16 mouse cellular contexts compared by ENCODE assay signal in the genomic region with DNA sequence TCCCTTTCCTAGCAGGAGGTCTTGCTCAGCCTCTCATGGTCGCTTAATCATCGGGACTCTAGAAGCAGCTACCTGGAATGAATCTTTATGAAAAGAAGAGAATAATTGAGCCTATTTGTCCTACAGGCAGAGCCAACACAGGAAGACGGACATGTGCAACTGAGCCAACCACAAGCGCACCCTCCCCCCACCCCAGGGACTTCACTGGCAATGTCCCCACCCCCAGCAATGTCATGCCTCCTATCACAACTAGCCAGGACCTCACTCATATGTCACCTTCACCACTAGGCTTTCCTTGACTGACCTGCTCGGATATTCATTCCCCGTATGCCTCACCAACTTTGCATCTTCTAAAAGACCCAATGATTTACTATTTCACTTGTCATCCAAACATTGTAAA.
DNase-seq lines count a peak whose midpoint lies in the region; ATAC-seq and TF ChIP-seq lines count a peak whose summit lies in the region.
"Had no signal": no experiment of that assay in that cellular context is flagged by ENCODE, and none has a peak within 500 bp of the region (broad histone marks: within the 10 kb centered on the region; RNA-seq: fewer than 3 reads in every experiment).

No protein-coding gene starts in this region.

- H3K27me3 ChIP-seq in forebrain, embryonic 10.5 days (ENCODE audit: poor library complexity, severe bottlenecking) = no peaks in the 10 kb centered on the region
- H3K27me3 ChIP-seq in forebrain, embryonic 13.5 days = no peaks in the 10 kb centered on the region
- no peaks in the 10 kb centered on the region for H3K27me3 ChIP-seq in heart, embryonic 15.5 days
- H3K27me3 ChIP-seq in midbrain, embryonic 13.5 days = no peaks in the 10 kb centered on the region
- no peaks in the 10 kb centered on the region for H3K27me3 ChIP-seq in midbrain, postnatal 0 days (ENCODE audit: insufficient read depth, low read length)
- H3K27me3 ChIP-seq in neural tube, embryonic 13.5 days = no peaks in the 10 kb centered on the region
- H3K27me3 ChIP-seq: liver, embryonic 13.5 days had no signal

- no peak overlapping the region for H3K4me3 ChIP-seq in forebrain, embryonic 10.5 days
- H3K4me3 ChIP-seq in forebrain, embryonic 13.5 days = no peak overlapping the region
- no peak overlapping the region for H3K4me3 ChIP-seq in heart, embryonic 15.5 days
- no peak overlapping the region for H3K4me3 ChIP-seq in midbrain, embryonic 13.5 days (replicated peaks)
- H3K4me3 ChIP-seq in midbrain, postnatal 0 days (ENCODE audit: low read depth, low read length) = no peak overlapping the region
- no peak overlapping the region for H3K4me3 ChIP-seq in neural tube, embryonic 13.5 days
- H3K4me3 ChIP-seq: erythroblast, embryonic 14.5 days; liver, embryonic 13.5 days had no signal

- 81% methylated on average over 6 of the region's 6 CpGs for WGBS in forebrain, embryonic 10.5 days
- 66% methylated on average over 6 of the region's 6 CpGs for WGBS in forebrain, embryonic 13.5 days
- WGBS in heart, embryonic 15.5 days = 73% methylated on average over 6 of the region's 6 CpGs
- 73% methylated on average over 6 of the region's 6 CpGs for WGBS in midbrain, embryonic 13.5 days
- 78% methylated on average over 6 of the region's 6 CpGs for WGBS in midbrain, postnatal 0 days
- WGBS in neural tube, embryonic 13.5 days = 52% methylated on average over 6 of the region's 6 CpGs

- no peak for ATAC-seq in forebrain, embryonic 13.5 days
- no peak for ATAC-seq in heart, embryonic 15.5 days (replicated peaks; ENCODE audit: insufficient number of reproducible peaks, insufficient read depth, low FRiP score, low read depth)
- no peak for ATAC-seq in midbrain, embryonic 13.5 days
- ATAC-seq in midbrain, postnatal 0 days (ENCODE audit: low FRiP score) = no peak
- no peak for ATAC-seq in neural tube, embryonic 13.5 days (ENCODE audit: low read depth)

- H3K9me3 ChIP-seq in forebrain, embryonic 10.5 days = no peaks in the 10 kb centered on the region
- no peaks in the 10 kb centered on the region for H3K9me3 ChIP-seq in forebrain, embryonic 13.5 days (replicated peaks)
- no peaks in the 10 kb centered on the region for H3K9me3 ChIP-seq in heart, embryonic 15.5 days (replicated peaks)
- H3K9me3 ChIP-seq in midbrain, embryonic 13.5 days = no peaks in the 10 kb centered on the region
- H3K9me3 ChIP-seq in midbrain, postnatal 0 days (ENCODE audit: low read length) = no peaks in the 10 kb centered on the region
- no peaks in the 10 kb centered on the region for H3K9me3 ChIP-seq in neural tube, embryonic 13.5 days
- H3K9me3 ChIP-seq: liver, embryonic 13.5 days had no signal

- no peak overlapping the region for H3K9ac ChIP-seq in forebrain, embryonic 13.5 days
- H3K9ac ChIP-seq in heart, embryonic 15.5 days = no peak overlapping the region
- no peak overlapping the region for H3K9ac ChIP-seq in midbrain, embryonic 13.5 days (replicated peaks)
- H3K9ac ChIP-seq in midbrain, postnatal 0 days (replicated peaks; ENCODE audit: low read length, poor library complexity, severe bottlenecking) = no peak overlapping the region
- no peak overlapping the region for H3K9ac ChIP-seq in neural tube, embryonic 13.5 days
- H3K9ac ChIP-seq: liver, embryonic 13.5 days had no signal

- H3K4me1 ChIP-seq in forebrain, embryonic 10.5 days = peaks cover 78% of the 10 kb centered on the region
- peaks cover 68% of the 10 kb centered on the region for H3K4me1 ChIP-seq in forebrain, embryonic 13.5 days
- H3K4me1 ChIP-seq in heart, embryonic 15.5 days (replicated peaks) = peaks cover 66% of the 10 kb centered on the region
- peaks cover 72% of the 10 kb centered on the region for H3K4me1 ChIP-seq in midbrain, embryonic 13.5 days (replicated peaks)
- H3K4me1 ChIP-seq in midbrain, postnatal 0 days (ENCODE audit: insufficient read depth, low read length) = peaks cover 8% of the 10 kb centered on the region
- H3K4me1 ChIP-seq in neural tube, embryonic 13.5 days (replicated peaks) = peaks cover 81% of the 10 kb centered on the region

- H3K4me2 ChIP-seq in forebrain, embryonic 13.5 days = no peak overlapping the region
- H3K4me2 ChIP-seq in heart, embryonic 15.5 days = no peak overlapping the region
- no peak overlapping the region for H3K4me2 ChIP-seq in midbrain, embryonic 13.5 days (replicated peaks)
- no peak overlapping the region for H3K4me2 ChIP-seq in midbrain, postnatal 0 days (ENCODE audit: low read depth, low read length, poor library complexity, severe bottlenecking)
- H3K4me2 ChIP-seq in neural tube, embryonic 13.5 days = no peak overlapping the region

- no peak for DNase-seq in forebrain, embryonic 10.5 days (ENCODE audit: extremely low spot score, low spot score)
- DNase-seq in heart, postnatal 4 days = no peak
- no peak for DNase-seq in midbrain, postnatal 0 days (ENCODE audit: low spot score)
- no peak for DNase-seq in kidney, postnatal 25 days
- DNase-seq: adrenal gland, adult 2 months; cerebellum, adult 8-10 months; kidney, adult 8-10 months; lung, postnatal 10 days; right cerebral cortex, postnatal 14 days; thymus, adult 18-20 months had no signal

- H3K27ac ChIP-seq in forebrain, embryonic 10.5 days = peak overlapping the region; percentile 49; the same call in 1 of the 2 replicates
- H3K27ac ChIP-seq in forebrain, embryonic 13.5 days = no peak overlapping the region
- H3K27ac ChIP-seq in heart, embryonic 15.5 days = peak overlapping the region; percentile 35; the same call in 1 of the 2 replicates
- H3K27ac ChIP-seq in midbrain, embryonic 13.5 days = peak overlapping the region; percentile 26; the same call in 1 of the 2 replicates
- no peak overlapping the region for H3K27ac ChIP-seq in midbrain, postnatal 0 days (ENCODE audit: low read depth, low read length)
- H3K27ac ChIP-seq in neural tube, embryonic 13.5 days (replicated peaks) = peak overlapping the region; percentile 52; the same call in 1 of the 2 replicates
- H3K27ac ChIP-seq: liver, embryonic 13.5 days had no signal

- TF ChIP-seq CTCF in midbrain, postnatal 0 days (IDR thresholded peaks at IDR 0.05) = no peak

- H3K36me3 ChIP-seq in forebrain, embryonic 10.5 days (replicated peaks) = peaks cover 81% of the 10 kb centered on the region
- peaks cover 23% of the 10 kb centered on the region for H3K36me3 ChIP-seq in forebrain, embryonic 13.5 days (ENCODE audit: poor library complexity, severe bottlenecking)
- H3K36me3 ChIP-seq in heart, embryonic 15.5 days = no peaks in the 10 kb centered on the region; the same call in 1 of the 2 replicates
- H3K36me3 ChIP-seq in midbrain, embryonic 13.5 days = peaks cover 18% of the 10 kb centered on the region
- H3K36me3 ChIP-seq in midbrain, postnatal 0 days (ENCODE audit: insufficient read depth, low read length) = no peaks in the 10 kb centered on the region
- H3K36me3 ChIP-seq in neural tube, embryonic 13.5 days = no peaks in the 10 kb centered on the region

Comparison
In these comparisons a context has a peak if more than half of its experiments do, and no peak if none do; other contexts are left out.
1. H3K27ac ChIP-seq: peak in forebrain, embryonic 10.5 days (single experiment), heart, embryonic 15.5 days (single experiment), midbrain, embryonic 13.5 days (single experiment) and neural tube, embryonic 13.5 days (single experiment); none in forebrain, embryonic 13.5 days (single experiment) and midbrain, postnatal 0 days (single experiment).